Mouse (Mus musculus) ovary, adult 18-20 months (tissue): ENCODE data around the gene Hoxb8.
A peak's percentile ranks its signal among the peaks of the same experiment; 100 is the strongest.

Source experiments
- DNase-seq: peaks from one replicate; pipeline ENCODE4 v3.0.0; 2022; ENCODE audit warnings: low spot score, mixed read lengths

Hoxb8 gene

DNA sequence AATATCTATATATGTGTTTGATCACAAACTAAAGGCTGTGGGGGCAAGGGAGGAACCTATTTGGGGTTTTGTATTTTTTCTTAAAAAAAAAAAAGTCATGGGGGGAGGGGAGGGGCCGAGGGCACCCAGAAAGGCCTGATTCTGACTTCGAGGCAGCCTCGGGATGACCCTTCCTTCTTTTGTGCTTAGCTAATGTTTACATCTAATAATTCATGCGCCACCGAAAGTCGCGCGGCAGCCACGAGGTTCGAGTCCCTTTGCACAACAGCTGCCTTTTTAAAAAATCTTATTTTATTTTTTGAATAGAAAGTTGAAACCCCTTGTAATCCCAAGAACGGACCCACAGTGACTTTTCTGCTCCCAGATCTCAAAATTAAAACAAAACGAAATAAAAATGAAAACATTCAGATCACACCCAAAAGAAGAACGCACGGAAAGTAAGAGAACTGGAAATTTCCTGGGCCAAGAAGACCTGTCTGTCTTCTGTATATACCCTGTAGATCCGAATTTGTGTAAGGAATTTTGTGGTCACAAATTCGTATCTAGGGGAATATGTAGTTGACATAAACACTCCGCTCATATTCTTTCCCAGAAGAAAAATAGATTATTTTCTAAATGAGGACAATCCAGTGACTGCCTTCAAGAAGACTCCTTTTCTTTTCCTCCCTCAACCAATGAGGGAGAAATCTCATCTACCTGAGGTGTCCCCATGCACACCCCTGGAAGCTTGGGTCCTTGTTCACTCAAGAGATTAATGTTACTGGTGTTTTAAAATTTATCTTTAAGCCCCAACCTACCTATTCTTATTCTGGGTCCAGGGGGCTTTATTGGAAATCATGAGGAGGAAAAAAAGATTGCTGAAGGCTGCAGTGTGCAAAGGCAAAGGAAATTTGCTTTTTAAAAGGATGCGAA lies 35.2 kb downstream of the Hoxb8 start:
- no peak for DNase-seq

DNA sequence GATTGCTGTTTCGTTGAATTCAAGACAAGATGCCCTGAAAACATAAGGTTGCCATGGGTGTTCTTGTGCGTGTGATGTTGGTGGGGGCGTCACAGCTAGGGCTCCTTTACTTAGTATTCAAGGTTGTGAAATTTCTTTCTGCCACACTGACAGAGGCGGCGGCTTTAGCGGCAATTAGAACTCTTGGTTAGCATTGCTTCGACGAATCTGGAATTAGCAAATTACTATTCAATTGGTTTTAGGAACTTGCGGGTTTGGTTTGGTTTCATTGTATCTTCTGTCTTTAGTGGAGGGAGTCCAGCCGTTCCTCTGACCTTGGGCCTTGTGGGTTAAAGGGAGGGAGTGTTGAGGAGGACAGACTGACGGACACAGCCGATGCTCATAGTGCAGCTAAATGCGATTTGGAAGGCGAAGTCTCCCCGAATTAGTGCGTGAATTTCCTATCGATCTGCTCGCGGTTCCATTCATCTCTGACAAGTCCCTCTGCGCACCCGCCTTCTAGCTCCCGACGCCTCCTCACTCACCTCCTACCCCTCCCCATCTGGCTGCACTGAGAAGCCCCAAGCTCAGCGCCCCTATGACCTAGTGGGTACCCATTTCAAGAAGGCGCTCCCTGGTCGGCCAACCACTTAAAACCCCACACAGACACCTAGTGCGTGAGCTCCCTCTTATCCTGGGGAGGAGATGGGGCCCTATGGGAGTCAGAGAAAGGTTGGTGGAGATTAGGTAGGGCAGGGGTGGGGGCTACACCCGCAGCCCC lies 36.1 kb downstream of the Hoxb8 start, which contains the start of gene Hoxb4:
Hoxb4 (plus strand) TSS at position 660 of the 760 bp plus-strand sequence.
- DNase-seq = no peak

DNA sequence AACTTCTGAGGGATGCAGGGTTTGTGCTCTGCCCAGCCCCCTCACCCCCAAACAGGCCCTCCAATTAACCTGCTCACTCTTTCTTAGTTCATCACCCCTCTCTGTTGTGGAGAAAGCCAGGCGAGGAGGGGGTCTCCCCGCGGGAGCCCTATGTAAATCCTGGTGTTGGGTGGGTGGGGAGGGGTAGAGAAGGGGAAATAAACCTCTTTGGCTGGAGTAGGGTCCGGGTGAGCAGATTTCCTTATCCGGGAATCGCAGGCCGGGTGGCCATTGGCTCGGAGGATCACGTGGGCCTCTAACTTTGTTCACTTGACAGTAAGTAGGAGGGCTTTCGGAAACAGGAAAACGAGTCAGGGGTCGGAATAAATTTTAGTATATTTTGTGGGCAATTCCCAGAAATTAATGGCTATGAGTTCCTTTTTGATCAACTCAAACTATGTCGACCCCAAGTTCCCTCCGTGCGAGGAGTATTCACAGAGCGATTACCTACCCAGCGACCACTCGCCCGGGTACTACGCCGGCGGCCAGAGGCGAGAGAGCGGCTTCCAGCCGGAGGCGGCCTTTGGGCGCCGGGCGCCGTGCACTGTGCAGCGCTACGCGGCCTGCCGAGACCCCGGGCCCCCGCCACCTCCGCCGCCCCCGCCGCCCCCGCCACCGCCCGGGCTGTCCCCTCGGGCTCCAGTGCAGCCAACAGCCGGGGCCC lies 36.8 kb downstream of the Hoxb8 start:
- DNase-seq = peak; percentile 60

DNA sequence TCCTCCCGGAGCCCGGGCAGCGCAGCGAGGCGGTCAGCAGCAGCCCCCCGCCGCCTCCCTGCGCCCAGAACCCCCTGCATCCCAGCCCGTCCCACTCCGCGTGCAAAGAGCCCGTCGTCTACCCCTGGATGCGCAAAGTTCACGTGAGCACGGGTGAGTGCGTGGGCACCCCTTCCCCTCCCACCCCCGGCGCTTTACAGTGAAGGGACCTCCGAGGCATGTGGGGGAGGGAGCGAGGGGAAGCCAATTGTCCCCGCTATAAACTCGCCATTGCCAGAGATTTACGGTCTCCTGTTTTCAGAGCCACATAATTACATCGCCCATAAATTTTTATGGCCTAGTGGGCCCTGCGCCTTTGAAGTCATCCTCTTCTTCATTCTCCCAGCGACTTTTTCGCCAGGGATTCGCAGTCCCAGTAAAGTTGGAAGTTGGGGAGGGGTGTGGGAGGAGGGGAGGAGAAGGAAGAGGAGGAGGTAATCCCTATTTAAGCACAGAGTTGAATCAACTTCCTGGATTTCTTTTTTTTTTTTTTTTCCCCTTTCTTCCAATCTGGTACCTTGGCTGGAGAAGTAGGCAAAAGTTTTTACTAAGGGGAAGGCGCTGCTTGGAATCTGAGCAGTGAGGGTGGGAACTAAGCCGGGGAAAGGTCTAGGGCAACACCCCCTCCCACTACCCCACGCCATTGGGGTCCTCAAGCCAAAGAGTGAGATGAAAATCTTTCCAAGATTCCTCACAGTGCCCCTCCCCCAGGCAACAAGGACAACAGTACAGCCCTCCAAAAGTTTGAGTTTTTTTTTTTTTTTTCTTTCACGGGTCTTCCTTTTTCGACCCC lies 37.6 kb downstream of the Hoxb8 start:
- DNase-seq = no peak

DNA sequence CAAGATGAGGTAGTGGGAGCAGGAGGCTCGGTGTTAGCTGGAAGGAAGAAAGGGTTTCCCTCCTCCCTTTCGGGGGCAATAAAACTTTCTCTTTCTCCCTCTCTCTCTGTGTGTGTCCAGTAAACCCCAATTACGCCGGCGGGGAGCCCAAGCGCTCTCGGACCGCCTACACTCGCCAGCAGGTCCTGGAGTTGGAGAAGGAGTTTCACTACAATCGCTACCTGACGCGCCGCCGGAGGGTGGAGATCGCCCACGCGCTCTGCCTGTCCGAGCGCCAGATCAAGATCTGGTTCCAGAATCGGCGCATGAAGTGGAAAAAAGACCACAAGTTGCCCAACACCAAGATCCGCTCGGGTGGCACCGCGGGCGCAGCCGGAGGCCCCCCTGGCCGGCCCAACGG lies 38.2 kb downstream of the Hoxb8 start:
- DNase-seq = no peak

DNA sequence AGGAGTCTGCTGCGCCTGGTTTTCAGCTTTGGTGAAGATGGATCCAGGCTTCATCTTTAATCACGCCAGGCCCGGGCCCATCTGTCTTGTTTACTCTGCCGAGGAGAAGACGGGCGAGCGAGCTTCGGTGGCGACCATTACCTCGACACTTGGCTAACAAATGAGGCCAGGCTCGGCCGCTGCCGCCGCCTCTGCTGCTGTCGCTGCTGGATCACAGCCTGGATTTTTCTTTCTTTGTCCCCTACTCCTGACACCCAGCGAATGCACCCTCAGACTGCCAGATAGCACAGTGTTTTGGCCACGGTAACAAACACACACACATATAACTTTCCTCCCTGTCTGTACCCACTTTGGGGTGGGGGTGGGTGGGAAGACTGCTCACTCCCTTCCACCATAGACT lies 39.0 kb downstream of the Hoxb8 start:
- DNase-seq = no peak

DNA sequence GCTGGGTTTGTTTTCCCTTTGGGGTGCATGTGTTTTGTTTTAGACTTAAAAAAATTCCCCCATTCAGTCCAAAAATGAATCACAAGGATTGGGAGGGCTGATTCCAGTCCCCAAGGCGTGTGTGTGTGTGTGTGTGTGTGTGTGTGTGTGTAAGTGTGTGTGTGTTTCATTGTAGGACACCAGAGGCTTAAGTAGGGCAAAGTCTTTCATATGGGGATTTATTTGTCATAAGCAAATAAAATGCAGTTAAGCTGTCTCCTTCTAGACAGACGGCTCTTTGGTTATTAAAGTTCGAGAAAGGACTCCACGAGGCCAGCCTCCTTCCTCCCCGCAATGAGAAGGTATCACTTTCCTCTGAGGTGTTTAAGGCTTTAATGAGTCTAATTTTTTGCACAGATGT lies 40.1 kb downstream of the Hoxb8 start:
- no peak for DNase-seq

DNA sequence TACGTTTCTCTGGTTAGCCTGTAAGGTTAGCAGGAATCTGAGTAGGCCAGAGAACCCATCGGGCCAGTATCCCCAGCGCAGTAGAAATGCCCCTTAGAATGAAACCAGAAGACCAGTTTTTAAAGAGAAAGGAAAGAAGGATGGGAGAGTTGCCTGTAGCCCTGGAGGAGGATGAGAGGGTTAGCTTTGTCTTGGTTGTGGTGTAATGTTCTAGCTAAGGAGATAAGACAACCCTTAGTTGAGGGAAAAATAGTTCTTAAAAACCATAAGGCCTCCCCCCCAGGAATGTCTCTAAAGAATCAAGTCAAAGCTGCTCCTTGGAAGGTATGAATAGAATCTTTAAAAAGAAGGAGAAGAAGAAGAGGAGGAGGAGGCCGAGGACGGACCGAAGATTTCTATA lies 41.0 kb downstream of the Hoxb8 start:
- no peak for DNase-seq

DNA sequence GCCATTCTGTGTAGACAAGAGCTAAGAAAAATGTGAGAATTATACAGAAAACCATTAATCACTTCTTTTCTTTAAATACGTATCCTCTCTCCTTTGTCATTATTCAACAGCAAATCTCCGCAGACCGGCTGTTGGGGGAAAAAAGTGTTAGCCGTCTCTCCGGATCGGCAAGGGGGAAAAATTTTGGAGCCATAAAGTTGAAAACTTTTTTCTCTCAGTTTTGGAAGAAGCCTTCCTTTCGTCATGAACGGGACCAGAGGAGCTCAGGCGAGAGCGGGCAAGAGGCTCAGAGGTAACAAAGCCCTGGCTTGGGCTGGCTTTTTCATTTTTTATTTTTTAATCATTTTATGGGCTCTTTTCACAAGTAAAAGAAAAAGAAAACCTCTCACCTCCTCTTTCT lies 41.4 kb downstream of the Hoxb8 start, which contains the start of gene Hoxb3:
Hoxb3 (plus strand) TSS at position 173 of the 400 bp plus-strand sequence.
- DNase-seq = no peak

DNA sequence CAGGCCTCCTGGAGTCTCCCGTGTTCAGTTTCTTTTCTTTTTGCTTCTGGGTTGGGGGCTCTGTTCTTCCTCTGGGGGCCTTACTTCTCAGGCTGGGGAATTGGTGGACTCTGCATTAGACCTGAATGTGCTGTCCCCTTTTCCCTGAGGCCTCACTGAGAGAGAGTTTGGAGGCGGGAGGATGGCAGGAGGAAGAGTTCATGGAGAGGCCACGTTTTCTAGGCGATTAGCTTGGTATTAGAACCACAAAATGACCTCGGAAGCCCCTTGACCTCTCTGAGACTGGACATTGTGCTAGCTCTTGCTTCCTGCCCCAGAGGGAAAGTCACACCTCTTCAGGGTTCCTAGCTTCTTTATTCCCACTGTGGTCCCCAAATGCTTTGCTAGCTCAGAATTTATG lies 42.4 kb downstream of the Hoxb8 start:
- no peak for DNase-seq

DNA sequence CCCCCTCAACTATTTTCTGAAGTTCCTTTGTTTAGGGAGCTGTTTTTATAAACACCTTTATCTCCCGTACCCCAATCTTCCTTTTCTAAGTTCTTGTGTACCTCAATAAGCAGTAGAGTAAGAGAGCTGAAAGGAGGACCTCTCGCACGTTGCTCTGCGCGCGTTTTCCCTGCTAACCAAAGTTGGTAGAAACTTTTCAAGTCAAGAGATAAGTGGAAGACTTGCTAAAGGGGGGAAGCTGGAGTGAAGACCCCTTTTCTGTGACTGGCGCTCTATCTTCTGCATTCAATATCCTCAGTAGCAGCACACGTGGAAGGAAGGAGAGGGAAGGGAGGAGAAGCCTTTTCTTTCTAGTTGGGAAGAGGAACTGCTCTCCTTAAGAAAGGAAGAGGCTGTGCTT lies 43.3 kb downstream of the Hoxb8 start:
- DNase-seq = no peak

DNA sequence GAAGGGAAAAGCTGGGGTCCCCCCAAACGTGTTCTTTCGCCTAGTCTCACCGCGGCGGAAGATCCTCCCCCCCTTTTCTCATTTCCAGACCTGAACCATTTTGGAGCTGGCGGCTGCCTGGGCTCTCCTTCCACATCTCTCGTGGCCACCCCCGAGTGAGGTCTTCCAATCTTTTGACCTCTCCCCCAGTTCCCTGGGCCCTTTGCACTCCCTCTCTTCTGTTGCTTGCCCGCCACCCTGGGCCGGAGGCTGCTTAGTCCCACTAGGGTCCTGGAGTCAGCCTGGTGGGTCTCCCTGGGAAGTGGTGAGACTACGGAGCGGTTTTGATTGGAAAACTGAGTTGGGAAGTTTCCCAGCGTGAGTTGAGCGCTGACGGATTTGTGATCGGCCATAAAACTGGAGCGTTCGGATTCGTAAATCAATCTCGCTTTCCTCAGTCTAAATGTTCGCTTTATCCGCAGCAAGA lies 44.1 kb downstream of the Hoxb8 start:
- no peak for DNase-seq

DNA sequence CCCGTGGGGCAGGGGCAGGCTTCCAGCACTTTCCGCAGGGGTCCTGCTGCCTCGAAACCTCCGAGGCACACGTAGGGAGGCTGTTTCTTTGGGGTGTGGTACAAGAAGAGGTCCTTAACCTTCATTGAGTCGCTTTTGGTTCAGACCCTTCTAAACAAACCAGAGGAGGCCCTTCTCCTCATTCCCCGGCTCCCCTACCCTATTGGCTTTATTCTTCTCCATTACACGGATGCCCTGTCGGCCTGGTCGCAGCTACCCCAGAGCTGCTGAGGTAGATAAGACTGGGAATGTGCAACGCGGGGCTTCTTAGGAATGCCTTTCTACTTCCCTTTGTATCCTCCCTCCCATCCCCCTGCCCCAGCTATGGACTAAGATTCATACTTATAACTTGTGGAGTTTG lies 45.0 kb downstream of the Hoxb8 start:
- DNase-seq = no peak

DNA sequence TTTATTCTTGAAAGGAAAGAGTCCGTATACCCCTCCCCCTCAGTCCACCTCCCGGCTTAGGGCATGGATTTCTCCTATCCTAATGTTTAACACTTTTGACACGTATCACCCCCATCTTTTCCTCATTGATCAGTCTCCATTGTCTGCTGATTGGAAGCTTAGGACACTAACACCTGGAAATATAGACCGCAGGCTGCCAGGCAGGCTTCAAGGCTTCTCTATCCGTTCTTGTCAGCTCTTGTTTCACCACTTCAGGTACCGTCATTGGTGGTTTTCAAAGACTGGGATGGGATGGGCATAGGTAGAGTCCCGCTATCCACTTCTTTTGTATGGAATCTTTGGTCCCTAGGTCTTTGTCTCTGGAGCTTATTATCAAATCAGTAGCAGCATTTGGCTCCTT lies 45.4 kb downstream of the Hoxb8 start:
- DNase-seq = no peak

DNA sequence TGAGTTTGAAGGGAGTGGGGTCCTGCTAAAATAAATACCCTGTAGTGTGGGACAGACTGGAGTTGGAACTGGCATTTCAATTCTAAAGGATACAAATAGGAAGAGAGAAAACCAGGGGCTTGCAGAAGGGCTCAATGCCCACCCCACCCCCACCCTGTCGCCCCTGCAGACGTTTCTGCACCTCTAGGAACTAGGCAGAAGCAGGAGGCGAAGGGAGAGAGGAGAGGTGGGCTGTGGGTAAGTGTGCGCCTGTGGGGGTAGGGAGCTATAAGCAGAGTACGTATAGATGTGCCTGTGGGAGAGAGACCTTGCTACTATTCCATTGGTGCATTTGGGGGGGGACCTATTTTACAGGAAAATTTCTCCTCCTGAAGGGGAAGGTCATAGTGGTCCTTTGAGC lies 46.0 kb downstream of the Hoxb8 start:
- DNase-seq = no peak

DNA sequence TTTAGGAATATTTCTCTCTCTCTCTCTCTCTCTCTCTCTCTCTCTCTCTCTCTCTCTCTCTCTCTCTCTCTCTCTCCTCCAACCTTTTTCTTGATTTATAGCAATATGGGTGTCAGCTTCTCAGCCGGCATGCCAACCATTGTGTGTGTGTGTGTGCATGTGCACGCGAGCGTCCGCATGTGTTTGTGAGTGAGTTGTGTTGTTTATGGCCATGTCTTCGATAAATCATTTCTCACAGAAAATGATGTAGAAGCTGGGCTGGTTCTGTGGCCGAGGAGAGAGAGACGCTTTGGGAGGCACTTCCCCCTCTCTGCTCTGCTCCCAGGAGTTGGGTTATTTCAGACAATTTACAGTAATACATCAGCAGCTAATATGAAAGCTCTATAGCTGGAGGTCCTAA lies 46.9 kb downstream of the Hoxb8 start:
- DNase-seq = no peak

DNA sequence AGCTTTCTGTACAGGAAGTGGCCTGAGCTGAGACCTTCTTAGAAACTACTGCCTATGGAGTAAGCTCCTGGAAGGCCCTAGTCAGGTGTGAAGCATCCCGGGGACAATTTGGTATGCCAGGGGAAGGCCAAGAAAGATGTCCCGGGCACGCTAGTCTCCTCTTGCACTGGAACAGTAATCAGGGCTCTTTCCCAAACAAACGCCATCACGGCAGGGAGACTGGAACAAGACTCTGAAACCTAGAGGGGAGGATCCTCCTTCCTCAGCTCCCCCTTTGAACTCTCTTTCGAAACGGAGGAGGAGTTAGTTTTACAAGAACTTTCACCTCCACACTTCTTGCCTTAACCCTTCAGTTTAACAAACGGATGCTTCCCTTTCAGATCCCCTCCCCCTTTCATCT lies 50.4 kb downstream of the Hoxb8 start:
- DNase-seq = no peak

DNA sequence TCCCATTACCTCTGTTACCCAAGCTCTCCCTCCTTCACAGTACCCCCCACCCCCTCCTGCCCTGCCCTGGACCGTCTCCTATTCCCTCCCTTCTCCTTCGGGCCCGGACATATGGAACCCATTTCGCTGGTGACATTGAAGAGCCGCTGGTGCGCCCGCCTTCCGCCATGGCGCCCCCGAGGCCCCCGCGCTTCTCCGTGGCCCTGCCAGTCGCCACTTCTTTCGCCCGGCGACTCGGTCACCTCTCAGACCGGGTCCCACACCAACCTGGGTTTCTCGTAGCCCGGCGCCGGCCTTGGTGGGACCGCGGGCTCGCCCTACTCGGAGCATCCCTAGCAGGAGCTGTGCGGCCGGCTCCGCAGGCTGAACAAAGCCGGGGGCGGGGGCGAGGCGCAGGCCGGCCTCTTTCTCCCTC lies 50.9 kb downstream of the Hoxb8 start:
- DNase-seq = no peak

DNA sequence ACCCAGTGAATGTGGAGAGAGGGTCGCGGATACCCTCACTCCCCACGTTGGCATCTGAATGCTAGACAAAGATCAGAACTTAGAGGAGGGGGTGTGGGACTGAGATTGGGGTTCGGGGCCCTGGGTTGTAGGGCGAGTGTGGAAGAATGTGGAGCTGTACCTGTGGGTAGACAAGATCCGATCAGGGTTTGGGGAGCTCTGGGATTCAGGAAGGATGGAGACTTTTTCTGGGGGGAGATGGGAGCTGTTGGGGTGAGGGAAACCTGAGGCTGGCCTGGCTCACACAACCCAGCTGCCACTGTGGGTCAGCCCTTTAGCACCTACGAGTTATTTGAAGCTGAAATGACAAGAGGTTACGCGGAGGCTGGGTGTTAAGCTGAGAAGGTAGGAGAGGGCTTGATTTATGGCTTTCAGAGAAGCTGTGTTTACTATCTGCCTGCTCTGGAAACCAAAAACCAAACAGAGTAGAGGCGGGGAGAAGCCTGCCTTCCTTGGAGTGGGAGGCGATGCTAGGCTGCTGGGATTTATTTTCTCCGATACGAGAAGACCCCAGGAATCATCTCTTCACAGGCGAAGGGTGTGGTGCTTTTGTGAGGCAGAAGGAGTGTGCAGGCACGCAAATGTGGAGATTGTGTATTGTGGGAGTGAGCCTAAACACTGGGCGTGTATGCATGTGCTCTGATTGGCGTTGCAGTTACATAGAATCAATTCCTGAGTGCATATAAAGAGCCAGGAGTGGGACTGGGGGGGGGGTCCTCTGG lies 51.7 kb downstream of the Hoxb8 start:
- DNase-seq = no peak

DNA sequence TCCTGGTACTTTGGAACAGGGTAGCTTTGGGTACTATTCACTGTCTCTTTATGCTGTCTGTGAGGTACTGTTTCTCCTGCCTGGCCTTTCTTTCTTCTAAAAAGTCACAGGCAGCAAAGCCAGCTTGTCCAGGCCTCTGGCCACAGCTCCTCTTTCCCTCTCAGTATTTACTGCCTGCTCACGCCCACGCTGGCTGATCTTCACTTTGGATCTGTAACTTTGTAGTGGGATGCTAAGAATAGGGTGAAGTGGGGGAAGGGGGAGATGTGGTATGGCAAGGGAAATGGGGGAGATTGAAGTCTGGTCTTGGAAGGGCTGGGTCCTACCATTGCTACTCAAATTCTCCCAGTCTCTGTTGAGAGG lies 52.3 kb downstream of the Hoxb8 start:
- DNase-seq = no peak
